Mouse (Mus musculus) cerebellum, adult 9-11 months (tissue): ENCODE data around the gene Fbn1.
A peak's percentile ranks its signal among the peaks of the same experiment; 100 is the strongest.

Experiments
- DNase-seq: peaks from one replicate; pipeline ENCODE4 v3.0.0; 2022

Fbn1 gene

DNA sequence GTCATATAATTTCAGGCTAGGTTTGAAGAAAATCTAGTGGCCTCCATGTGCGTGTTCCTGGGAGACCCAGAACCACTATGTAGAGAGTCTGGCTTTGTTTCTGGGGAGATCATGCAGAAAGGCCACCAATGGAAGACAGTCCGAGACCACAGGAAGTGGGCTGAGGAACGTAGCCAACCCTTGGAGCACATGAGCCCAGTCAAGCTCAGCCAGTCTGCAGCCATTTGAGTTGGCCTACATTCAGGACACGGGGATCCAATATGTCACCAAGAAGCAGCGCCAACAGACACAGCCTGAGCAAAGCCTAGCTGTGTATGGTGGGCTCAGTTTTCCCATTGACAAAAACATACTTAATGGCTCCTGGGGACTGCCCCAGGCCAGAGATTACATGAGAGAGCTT is 11.1 kb downstream of the Fbn1 start:
- peak; percentile 8 for DNase-seq

GRCm38 (mm10) chr2:125494831-125495812 is 12.7 kb downstream of the Fbn1 start:
- no peak for DNase-seq

DNA sequence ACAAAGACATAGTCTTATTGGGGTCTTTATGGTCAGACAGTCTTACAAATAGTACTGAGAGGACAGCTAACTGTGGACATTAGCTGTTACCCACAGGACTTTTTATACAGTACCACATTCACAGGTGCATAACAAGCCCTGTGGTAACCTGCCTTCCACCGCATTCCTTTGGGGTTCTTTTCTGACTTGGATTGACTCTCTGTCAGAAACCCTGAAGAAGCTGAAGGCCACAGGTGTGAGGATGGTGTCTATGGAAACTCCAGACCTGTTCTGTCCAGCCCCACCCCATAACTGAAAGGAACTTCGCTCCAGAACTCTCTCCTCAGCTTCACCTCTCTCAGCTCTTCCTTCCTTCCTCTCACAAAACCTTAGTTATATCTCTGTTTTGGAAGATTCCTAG is 13.5 kb downstream of the Fbn1 start:
- DNase-seq, result no peak

DNA sequence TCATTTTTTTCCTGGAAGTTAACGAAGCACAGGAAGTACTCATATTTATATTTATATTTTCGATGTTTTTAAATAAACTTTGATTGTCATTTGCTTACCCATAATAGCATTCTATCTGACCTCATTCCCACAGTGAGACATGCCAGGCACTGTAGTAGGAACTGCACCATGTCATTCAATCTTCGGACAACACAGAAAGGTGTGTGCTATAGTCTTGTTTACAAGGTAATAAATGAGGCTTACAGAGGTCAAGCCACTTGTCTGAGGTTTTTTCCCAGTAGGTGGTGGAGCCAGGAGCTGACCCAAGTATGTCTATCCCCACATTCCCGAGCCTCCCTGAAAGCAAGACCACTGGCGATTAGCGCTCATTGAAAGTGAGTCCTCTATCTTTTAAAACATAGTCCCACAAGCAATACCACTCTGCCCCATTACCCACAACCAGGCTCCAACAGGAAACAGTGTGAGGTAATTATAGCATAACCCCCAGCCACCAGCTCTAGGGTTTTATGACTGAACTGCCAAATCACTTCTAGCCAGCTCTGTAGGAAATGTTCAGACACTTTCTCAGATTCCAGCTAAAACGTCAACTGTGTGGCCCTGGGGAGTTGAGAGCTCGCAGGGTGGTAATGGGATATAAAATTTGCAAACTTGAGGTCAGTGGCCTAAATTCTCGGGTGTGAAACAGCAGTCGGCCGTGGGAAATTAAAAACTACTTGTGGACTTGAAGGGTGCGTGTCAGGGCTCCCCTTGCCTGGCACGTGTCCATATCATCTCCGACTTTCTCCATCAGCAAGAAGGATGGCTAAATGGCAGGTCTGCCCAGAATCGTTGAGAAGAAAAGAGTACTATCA is 15.5 kb downstream of the Fbn1 start:
- no peak for DNase-seq

GRCm38 (mm10) chr2:125489979-125490378 is 17.8 kb downstream of the Fbn1 start:
- DNase-seq, result no peak

- DNase-seq, result no peak
These were observed 22.9 kb downstream of the Fbn1 start for GRCm38 (mm10) chr2:125484910-125485309.

DNA sequence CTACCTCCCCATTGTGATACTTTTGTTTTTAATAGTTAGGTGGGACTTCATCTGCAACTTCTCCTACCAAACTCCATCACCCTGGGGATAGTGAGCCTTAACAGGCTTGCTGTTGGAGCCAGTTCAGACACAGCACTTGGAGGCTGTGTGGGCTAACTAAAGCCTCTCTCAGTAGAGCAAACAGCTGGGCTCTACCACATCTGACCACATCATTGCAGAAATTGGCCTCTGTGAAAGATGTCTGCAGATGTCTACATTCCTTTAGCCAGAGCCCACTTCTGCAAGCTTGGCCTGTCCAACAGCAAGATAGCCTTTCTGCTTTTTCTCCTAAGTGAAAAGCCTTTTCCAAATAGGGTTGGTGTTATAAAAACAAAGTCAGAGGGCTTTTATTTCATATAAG is 23.6 kb downstream of the Fbn1 start:
- no peak for DNase-seq

DNA sequence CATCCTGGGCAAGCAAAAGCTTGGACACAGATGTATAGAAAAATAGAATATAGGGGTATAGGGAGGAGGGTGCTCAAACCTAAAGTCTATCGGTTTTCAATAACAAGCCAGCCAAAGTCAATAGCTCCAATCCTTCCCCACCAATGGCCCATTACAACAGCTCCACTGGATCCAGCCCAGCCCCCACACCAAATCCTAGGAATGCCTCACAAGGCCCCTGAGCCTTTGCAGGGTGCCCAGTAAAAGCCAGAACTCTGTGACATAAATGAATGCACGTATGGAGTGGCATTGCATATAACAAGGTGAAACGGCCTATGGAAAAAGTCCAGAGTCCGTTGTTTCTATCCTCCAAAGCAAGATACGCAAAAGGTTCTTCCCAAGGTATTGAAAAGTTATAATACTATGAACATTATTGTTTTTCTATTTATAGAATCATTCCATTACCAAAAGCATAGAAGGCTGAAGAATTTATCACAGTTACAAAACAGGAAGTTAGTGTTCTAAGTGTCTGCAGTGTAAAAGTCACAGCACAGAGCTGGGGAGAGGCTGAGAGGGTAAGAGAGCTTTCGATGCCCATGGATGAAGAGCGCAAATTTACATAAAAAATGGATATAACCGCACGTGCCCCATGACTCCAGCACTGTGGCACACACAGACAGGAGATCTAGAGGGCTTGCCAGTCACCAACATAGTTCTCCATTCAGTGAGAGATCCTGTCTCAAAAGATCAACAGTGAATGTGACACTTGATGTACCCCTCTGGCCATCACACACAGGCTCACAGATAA is 26.1 kb downstream of the Fbn1 start:
- no peak for DNase-seq

DNA sequence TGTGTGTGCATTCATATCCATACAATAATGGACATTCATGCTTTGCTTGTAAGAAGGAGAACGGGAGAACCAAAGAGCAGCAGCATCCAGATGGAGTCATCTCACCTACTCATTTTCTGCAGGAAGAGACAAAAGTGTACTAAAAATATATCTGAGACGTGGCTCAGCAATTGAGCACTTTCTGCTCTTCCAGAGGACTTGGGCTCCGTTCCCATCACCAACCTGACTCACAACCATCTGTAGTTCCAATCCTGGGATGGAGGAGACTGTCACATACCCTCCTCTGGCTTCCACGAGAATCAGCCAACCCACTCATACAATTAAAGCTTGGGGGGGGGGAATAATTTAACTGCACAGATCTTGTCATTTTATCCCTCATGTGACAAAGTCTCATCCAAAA is 26.7 kb downstream of the Fbn1 start:
- DNase-seq, result no peak

DNA sequence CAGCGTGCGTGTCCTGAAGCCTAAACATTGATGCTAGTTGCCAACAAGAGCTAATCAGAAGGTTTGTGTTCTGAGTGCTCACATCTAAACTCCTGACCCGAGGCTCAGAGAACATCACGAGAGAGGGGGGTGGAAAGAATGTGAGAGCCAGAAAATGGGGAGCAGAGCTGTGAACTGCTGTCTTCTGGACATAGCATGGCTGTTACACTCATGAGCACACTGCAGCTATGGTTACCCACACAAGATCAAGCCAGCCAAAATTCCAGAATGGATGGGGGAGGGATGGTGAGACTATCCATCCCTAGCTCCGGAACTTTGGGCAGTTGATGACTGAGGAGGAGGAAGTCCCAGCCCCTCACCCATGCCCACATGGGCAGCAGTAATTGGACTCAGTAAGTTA is 27.7 kb downstream of the Fbn1 start:
- DNase-seq, result no peak

GRCm38 (mm10) chr2:125478705-125479104 is 29.1 kb downstream of the Fbn1 start:
- DNase-seq, result no peak

DNA sequence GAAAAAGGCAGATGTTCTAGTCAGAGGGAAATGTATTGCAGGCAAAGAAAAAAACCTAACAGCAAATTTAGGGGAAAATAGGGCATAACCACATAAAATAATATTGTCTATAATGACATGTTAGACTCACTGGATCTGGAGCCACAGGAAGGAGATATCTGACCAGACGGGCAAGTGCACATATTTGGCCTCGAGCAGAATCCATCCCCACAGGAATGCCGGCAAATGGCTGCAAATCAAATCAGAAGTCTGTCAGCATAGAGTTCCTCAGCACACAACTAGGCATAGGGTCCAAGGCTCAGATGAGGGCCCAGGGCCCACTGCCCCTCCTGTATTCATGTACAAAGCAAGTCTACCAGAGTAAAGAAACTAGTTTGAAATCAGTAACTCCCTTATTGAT is 30.4 kb downstream of the Fbn1 start:
- no peak for DNase-seq

DNA sequence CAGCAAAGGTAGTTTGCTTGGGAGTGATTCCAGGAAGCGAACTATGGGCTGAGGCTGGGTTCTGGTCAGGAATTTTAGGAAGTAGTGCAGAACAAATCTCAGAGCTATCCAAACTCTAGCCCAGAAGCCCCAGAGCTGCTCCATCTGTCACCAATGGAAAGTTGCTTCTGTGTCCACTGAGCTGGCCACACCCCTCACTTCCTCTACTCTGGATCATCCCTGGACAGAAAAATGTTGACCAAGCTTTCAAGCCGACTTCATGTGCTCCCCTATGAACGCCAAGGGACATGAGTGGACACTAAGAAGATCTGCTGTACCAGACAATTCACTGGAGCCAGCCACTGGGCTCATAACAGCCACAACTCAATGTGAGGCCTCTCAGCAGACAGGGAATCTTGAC is 31.6 kb downstream of the Fbn1 start:
- no peak for DNase-seq

GRCm38 (mm10) chr2:125474690-125475089 is 33.1 kb downstream of the Fbn1 start:
- DNase-seq, result no peak

- no peak for DNase-seq
These were observed 34.6 kb downstream of the Fbn1 start for GRCm38 (mm10) chr2:125473228-125473627.

DNA sequence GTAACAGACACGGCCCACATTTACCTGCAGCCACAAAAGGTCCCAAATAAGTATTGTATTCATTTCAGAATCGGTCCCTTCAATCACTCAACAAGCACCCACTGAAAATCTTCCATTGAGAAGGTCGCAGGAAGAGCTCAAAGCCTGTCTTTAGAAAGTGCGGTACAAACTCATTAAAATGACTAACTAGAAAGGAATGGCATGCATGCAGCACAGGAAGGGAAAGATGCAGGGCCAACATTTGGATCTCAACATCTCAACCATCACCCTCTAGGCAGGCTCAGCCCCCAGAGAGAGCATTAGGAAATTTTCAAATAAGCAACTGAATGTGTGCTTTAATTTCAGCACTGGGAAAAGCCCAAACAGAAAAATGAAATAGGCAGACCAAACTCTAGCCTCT is 36.1 kb downstream of the Fbn1 start:
- DNase-seq, result no peak

DNA sequence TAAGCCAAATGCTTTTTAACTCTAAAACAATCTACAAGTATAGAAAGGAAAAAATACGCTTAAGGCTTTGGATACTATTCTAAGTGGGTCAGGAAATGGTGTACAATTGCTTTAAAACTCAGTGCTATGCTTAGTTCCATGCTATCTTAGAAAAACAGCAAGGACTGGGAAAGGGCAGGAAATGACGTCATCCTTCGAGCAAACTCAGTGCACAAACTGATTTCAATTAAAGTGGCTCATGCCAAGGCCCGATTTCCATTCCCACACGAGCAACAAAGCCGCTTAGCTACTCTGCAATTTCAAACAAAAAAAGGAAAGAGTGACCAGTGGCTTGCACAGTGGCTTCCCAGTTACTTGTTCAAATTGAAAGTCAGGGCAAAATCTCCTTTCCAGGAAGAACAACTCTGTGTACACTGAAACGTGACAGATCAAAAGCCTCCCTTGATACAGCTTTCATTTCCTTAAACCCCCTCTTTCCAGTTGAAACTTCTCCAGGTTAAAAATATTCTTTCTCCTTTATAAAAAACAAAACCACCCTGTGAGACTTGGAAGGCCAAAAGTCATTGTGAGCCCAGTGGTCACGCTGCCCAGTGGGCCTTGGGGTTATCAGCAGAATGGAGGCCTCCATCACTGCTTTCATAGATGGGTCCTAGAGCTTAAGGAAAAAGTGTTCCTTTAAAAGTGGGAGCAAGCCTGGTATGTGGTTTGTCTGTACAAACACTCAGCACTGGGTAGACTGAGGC is 37.1 kb downstream of the Fbn1 start:
- no peak for DNase-seq

DNA sequence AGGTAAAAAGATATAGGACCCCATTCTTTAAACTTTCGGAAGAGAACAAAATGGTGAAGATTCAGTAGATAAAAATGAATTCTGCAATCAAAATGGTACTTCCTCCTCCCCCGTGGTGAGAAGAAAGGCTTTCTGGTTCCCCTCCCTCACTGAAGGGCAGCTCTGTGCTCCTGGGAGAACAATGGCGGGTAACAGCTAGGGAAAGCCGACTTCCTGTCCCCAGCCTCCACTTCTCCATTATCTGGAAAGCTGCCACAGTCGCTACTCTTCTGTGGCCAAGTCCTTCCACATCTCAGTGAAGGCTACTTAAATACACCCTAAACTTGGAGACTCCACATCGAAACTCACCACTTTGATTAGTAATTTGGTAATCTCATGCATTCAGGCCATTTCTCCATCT is 43.8 kb downstream of the Fbn1 start:
- no peak for DNase-seq

GRCm38 (mm10) chr2:125459087-125459486 is 48.7 kb downstream of the Fbn1 start:
- no peak for DNase-seq

- no peak for DNase-seq
These were observed 51.6 kb downstream of the Fbn1 start for GRCm38 (mm10) chr2:125456059-125456789.

GRCm38 (mm10) chr2:125454781-125455180 is 53.0 kb downstream of the Fbn1 start:
- no peak for DNase-seq
